Mouse (Mus musculus): ENCODE data around the gene Cntnap5a. TPM values are rescaled to one million over a fixed set of nuclear protein-coding genes. Genes with fewer than 3 reads are reported as not detected.
"Not testable (repeated sequence)": the region's sequence is repeated elsewhere in the genome, so short reads cannot be mapped to it uniquely, and the experiment has no call there.

Cntnap5a gene
- polyA plus RNA-seq, 1 experiment from 2014 or later, result 0.06 TPM

- Histone ChIP-seq H3K4me1 (no peaks in the 10 kb centered on the region), H3K27ac (no peak overlapping the region), H3K4me2 (no peak overlapping the region), H3K9ac (no peak overlapping the region), H3K4me3 (no peak overlapping the region), H3K9me3 (no peaks in the 10 kb centered on the region), H3K36me3 (no peaks in the 10 kb centered on the region), H3K27me3 (no peaks in the 10 kb centered on the region)
- ATAC-seq (ENCODE audit: insufficient number of reproducible peaks, insufficient read depth, low FRiP score, low TSS enrichment, low read depth), result no peak
These were observed 423.1 kb downstream of the Cntnap5a start for GRCm38 (mm10) chr1:116107724-116108058.

GRCm38 (mm10) chr1:116108381-116108780, 423.8 kb downstream of the Cntnap5a start:
- Histone ChIP-seq H3K4me3 (no peak overlapping the region), H3K9me3 (no peaks in the 10 kb centered on the region), H3K27ac (no peak overlapping the region), H3K36me3 (no peaks in the 10 kb centered on the region), H3K27me3 (no peaks in the 10 kb centered on the region), H3K4me1 (no peaks in the 10 kb centered on the region), H3K9ac (no peak overlapping the region), H3K4me2 (no peak overlapping the region)
- ATAC-seq (ENCODE audit: insufficient number of reproducible peaks, insufficient read depth, low FRiP score, low TSS enrichment, low read depth), result no peak

GRCm38 (mm10) chr1:116125767-116126166, 441.2 kb downstream of the Cntnap5a start:
- H3K27ac ChIP-seq, result no peak overlapping the region
- no peaks in the 10 kb centered on the region for H3K4me1 ChIP-seq
- no peak for ATAC-seq (ENCODE audit: insufficient number of reproducible peaks, insufficient read depth, low FRiP score, low TSS enrichment, low read depth)
- 62% methylated on average over 1 of the region's 1 CpGs for WGBS
- H3K27me3 ChIP-seq, result no peaks in the 10 kb centered on the region
- H3K9ac ChIP-seq, result no peak overlapping the region
- H3K36me3 ChIP-seq, result no peaks in the 10 kb centered on the region
- H3K4me2 ChIP-seq, result no peak overlapping the region
- no peaks in the 10 kb centered on the region for H3K9me3 ChIP-seq
- no peak overlapping the region for H3K4me3 ChIP-seq

- Histone ChIP-seq H3K4me2 (no peak overlapping the region), H3K27ac (no peak overlapping the region), H3K27me3 (no peaks in the 10 kb centered on the region), H3K9ac (no peak overlapping the region), H3K4me1 (no peaks in the 10 kb centered on the region), H3K4me3 (no peak overlapping the region), H3K9me3 (no peaks in the 10 kb centered on the region), H3K36me3 (no peaks in the 10 kb centered on the region)
- 77% methylated on average over 2 of the region's 2 CpGs for WGBS
- ATAC-seq (ENCODE audit: insufficient number of reproducible peaks, insufficient read depth, low FRiP score, low TSS enrichment, low read depth), result no peak
These were observed 442.5 kb downstream of the Cntnap5a start for GRCm38 (mm10) chr1:116127085-116127484.

GRCm38 (mm10) chr1:116128450-116129246, 444.1 kb downstream of the Cntnap5a start:
- H3K4me1 ChIP-seq, result no peaks in the 10 kb centered on the region
- H3K27ac ChIP-seq, result no peak overlapping the region
- no peaks in the 10 kb centered on the region for H3K36me3 ChIP-seq
- H3K4me3 ChIP-seq, result no peak overlapping the region
- H3K27me3 ChIP-seq, result no peaks in the 10 kb centered on the region
- no peak overlapping the region for H3K9ac ChIP-seq
- WGBS, result 38% methylated on average over 1 of the region's 1 CpGs
- H3K4me2 ChIP-seq, result no peak overlapping the region
- H3K9me3 ChIP-seq, result no peaks in the 10 kb centered on the region
- ATAC-seq (ENCODE audit: insufficient number of reproducible peaks, insufficient read depth, low FRiP score, low TSS enrichment, low read depth), result no peak

GRCm38 (mm10) chr1:116132471-116132870, 447.9 kb downstream of the Cntnap5a start:
- Histone ChIP-seq H3K27ac (no peak overlapping the region), H3K4me2 (no peak overlapping the region), H3K27me3 (no peaks in the 10 kb centered on the region), H3K9ac (no peak overlapping the region), H3K9me3 (no peaks in the 10 kb centered on the region), H3K4me1 (no peaks in the 10 kb centered on the region), H3K36me3 (no peaks in the 10 kb centered on the region), H3K4me3 (no peak overlapping the region)
- no peak for ATAC-seq (ENCODE audit: insufficient number of reproducible peaks, insufficient read depth, low FRiP score, low TSS enrichment, low read depth)

GRCm38 (mm10) chr1:116149764-116150369, 465.3 kb downstream of the Cntnap5a start:
- Histone ChIP-seq H3K4me3 (no peak overlapping the region), H3K9ac (no peak overlapping the region), H3K9me3 (no peaks in the 10 kb centered on the region), H3K27me3 (no peaks in the 10 kb centered on the region), H3K4me1 (no peaks in the 10 kb centered on the region), H3K27ac (no peak overlapping the region), H3K4me2 (no peak overlapping the region), H3K36me3 (no peaks in the 10 kb centered on the region)
- ATAC-seq (ENCODE audit: insufficient number of reproducible peaks, insufficient read depth, low FRiP score, low TSS enrichment, low read depth), result no peak

GRCm38 (mm10) chr1:116184471-116184870, 499.9 kb downstream of the Cntnap5a start:
- no peaks in the 10 kb centered on the region for H3K27me3 ChIP-seq
- no peak overlapping the region for H3K4me3 ChIP-seq
- H3K27ac ChIP-seq, result no peak overlapping the region
- ATAC-seq (ENCODE audit: insufficient number of reproducible peaks, insufficient read depth, low FRiP score, low TSS enrichment, low read depth), result no peak
- H3K4me2 ChIP-seq, result no peak overlapping the region
- no peak overlapping the region for H3K9ac ChIP-seq
- no peaks in the 10 kb centered on the region for H3K36me3 ChIP-seq
- WGBS, result 71% methylated on average over 2 of the region's 2 CpGs
- no peaks in the 10 kb centered on the region for H3K9me3 ChIP-seq
- H3K4me1 ChIP-seq, result no peaks in the 10 kb centered on the region

- not testable (repeated sequence) for H3K9ac ChIP-seq; H3K9me3 ChIP-seq; H3K4me3 ChIP-seq; H3K27me3 ChIP-seq; H3K27ac ChIP-seq; H3K4me2 ChIP-seq; ATAC-seq (ENCODE audit: insufficient number of reproducible peaks, insufficient read depth, low FRiP score, low TSS enrichment, low read depth); H3K4me1 ChIP-seq; H3K36me3 ChIP-seq
- WGBS, result 74% methylated on average over 1 of the region's 1 CpGs
These were observed 503.6 kb downstream of the Cntnap5a start for GRCm38 (mm10) chr1:116188142-116188541.

GRCm38 (mm10) chr1:116192299-116192698, 507.7 kb downstream of the Cntnap5a start:
- ATAC-seq (ENCODE audit: insufficient number of reproducible peaks, insufficient read depth, low FRiP score, low TSS enrichment, low read depth), result no peak
- Histone ChIP-seq H3K27ac (no peak overlapping the region), H3K4me2 (no peak overlapping the region), H3K9ac (no peak overlapping the region), H3K27me3 (no peaks in the 10 kb centered on the region), H3K4me1 (no peaks in the 10 kb centered on the region), H3K4me3 (no peak overlapping the region), H3K36me3 (no peaks in the 10 kb centered on the region), H3K9me3 (no peaks in the 10 kb centered on the region)
- WGBS, result 77% methylated on average over 2 of the region's 2 CpGs

GRCm38 (mm10) chr1:116216883-116217282, 532.3 kb downstream of the Cntnap5a start:
- H3K27me3 ChIP-seq, result no peaks in the 10 kb centered on the region
- no peaks in the 10 kb centered on the region for H3K4me1 ChIP-seq
- ATAC-seq (ENCODE audit: insufficient number of reproducible peaks, insufficient read depth, low FRiP score, low TSS enrichment, low read depth), result no peak
- no peak overlapping the region for H3K4me2 ChIP-seq
- no peaks in the 10 kb centered on the region for H3K36me3 ChIP-seq
- no peaks in the 10 kb centered on the region for H3K9me3 ChIP-seq
- H3K4me3 ChIP-seq, result no peak overlapping the region
- no peak overlapping the region for H3K9ac ChIP-seq
- H3K27ac ChIP-seq, result no peak overlapping the region

- ATAC-seq (ENCODE audit: insufficient number of reproducible peaks, insufficient read depth, low FRiP score, low TSS enrichment, low read depth), result no peak
- H3K4me1 ChIP-seq, result no peaks in the 10 kb centered on the region
- H3K9me3 ChIP-seq, result no peaks in the 10 kb centered on the region
- H3K9ac ChIP-seq, result no peak overlapping the region
- no peak overlapping the region for H3K4me3 ChIP-seq
- no peaks in the 10 kb centered on the region for H3K27me3 ChIP-seq
- no peak overlapping the region for H3K4me2 ChIP-seq
- H3K27ac ChIP-seq, result no peak overlapping the region
- H3K36me3 ChIP-seq, result no peaks in the 10 kb centered on the region
These were observed 556.0 kb downstream of the Cntnap5a start for GRCm38 (mm10) chr1:116240538-116240937.
